Mouse (Mus musculus) embryo, embryonic 11.5 days (tissue): ENCODE measurements around the gene Gpx5.

Experiments
- DNase-seq: peaks from one replicate; pipeline ENCODE4 v3.0.0-alpha.2; 2012; ENCODE audit warnings: low read depth, low spot score

Gene Gpx5

GRCm38 (mm10) chr13:21292631-21293030, at the start of gene Gpx5:
Gpx5 (minus strand) TSS chr13:21292731.
- DNase-seq, result no peak

DNA sequence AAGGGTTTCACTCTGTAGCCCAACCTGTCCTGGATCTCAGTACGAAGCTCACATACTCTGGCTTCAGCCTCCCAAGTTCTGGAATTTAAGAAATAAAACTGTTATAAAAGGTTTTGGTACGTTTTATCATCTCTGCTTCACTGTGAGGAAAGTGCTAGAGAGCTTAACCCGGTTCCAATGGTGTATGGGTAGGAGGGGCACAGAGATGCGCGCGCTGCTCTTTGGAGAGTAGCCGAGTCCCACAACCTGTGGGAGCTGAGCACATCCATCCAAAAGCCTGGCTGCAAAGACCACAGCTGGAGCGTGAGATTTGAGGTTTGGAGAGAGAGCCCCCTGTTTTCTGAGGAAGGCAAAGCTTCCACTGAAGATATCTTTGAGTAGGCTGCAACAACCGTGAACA, 34.9 kb upstream of the Gpx5 start:
- no peak for DNase-seq

DNA sequence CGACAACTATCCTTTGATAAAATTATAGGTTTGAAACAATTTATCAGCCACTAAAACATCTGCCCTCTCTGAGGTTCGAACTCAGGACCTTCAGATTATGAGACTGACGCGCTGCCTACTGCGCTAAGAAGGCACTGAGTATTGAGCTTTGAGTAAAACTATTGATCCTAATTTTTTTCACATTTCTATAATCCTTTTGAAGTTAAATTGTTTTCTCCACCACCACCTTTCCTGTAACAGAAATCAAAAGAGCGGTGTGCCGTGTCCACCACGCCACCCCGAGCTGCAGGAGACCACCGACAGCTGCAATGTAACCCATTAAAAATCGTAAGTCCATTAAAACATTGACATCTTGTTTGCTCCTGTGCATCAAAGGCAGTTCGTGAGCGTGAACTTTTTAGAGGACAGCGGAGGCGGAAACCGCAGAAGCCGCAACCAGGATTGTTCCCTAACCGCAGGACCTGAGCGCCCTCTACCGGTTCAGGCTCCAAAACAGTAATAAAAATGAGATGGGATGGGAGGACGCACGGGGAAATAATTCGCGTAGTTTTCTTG, 34.2 kb upstream of the Gpx5 start:
- DNase-seq, result peak; percentile 84

DNA sequence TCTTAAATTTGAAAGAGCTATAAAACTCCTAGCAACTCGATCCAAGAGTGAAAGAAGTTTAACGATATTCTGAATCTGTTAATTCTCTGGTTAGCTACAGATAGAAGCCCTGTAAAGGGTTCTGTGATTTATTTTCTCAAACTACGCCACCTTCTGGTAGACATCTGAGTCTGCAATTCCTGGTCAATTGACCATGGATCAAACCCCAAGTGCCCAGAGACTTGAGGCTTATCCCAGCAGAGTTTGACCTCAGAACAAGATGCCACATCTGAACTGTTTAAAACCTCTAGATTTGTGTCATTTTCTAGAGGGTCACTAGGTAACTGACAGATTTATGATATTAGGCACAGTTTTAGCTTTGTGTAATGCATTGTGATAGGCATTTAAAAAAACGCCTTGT, 33.7 kb upstream of the Gpx5 start:
- no peak for DNase-seq

GRCm38 (mm10) chr13:21323405-21323804, 30.9 kb upstream of the Gpx5 start:
- no peak for DNase-seq

DNA sequence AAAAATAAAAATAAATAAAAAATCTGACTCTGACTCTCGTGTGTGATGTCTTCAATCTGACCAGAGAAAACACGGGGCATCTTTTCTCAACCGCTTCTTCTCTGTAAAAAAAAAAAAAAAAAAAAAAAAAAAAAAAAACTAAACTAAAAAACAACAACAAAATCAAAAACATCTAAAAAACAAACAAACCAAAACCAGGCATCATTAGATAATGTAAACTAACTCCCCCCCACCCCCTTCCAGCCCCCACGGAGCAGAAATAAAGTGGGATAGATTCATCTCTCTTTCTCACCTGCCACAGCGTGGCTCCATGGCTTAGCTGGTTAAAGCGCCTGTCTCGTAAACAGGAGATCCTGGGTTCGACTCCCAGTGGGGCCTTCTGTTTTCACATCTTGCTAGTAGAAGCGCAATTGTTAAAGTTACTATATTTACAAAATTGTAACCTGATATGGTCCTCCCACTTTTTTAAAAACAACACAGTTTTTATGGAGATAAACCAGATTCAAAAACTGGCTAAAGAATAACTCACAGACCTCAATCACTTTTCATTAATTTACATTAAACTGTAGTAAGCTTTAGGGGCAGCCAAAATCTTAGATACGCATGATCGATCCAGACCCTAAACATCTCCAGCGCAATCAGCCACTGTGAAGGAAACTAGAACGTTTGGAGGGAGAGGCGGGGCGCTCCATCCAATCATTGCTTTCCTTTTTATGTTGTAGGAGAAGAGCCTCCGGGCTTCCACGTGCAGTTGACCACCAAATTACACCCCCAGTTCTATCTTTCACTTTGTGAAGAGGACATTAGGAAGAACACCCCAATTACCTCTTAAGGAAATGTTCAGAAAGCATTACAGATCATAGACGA, 30.2 kb upstream of the Gpx5 start:
- no peak for DNase-seq

DNA sequence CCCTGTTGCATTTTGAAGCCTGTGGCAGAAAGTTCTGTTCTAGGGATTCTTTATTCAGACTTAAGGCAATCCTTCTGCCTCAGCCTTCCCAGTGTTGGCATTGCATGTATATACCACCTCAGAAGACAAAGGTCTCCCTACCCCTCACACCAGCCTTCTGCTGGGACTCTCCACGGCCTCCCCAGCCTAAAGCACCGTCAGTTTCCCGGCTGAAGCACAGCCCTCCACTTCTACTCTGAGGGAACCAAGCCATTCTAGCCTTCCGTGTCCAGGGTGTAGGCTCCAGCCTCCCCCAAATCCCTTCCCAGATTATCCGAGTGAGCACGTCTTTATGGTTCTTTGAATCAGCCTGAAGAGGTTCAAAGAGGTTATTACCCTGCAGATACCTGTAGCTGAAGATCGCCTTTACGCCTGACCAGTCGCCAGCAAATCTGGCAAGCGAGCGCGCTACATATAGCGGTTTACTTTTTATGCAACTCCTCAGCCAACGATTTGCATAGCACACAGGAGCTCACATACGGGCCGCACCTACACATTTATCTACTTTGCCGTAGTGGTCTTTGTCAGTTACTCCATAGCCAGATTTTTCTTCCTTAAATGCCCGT, 29.5 kb upstream of the Gpx5 start:
- no peak for DNase-seq

GRCm38 (mm10) chr13:21320262-21320661, 27.7 kb upstream of the Gpx5 start:
- no peak for DNase-seq

GRCm38 (mm10) chr13:21313903-21314302, 21.4 kb upstream of the Gpx5 start:
- DNase-seq, result no peak

- no peak for DNase-seq
Measured at GRCm38 (mm10) chr13:21312854-21313253, 20.3 kb upstream of the Gpx5 start.

DNA sequence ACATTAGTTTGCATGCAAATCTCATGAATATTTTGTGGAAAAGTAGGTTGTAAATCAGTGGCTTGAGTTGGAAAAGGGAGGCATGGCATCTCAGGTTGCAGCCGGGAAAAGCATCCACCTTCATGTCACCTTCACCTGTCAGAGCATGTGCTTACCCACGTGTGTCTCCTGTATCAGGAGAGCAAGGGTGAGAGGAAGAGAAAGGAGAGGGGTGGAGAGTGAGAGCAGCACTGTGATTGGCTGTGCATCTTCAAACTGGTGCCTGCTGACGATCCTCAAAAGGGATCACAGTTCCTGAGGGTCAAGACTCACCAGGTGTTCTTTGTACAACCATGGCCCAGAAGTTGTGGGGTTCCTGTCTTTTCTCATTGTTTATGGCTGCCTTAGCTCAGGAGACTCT, 19.4 kb upstream of the Gpx5 start, which contains the start of gene Gpx6:
Gpx6 (plus strand) TSS at position 200 of the 400 bp plus-strand sequence.
- no peak for DNase-seq

- DNase-seq, result no peak
Measured at GRCm38 (mm10) chr13:21309788-21310187, 17.3 kb upstream of the Gpx5 start.

- no peak for DNase-seq
Measured at GRCm38 (mm10) chr13:21304483-21305066, 12.0 kb upstream of the Gpx5 start.

GRCm38 (mm10) chr13:21298557-21298956, 6.0 kb upstream of the Gpx5 start:
- no peak for DNase-seq

GRCm38 (mm10) chr13:21279559-21279958, 13.0 kb downstream of the Gpx5 start:
- peak; percentile 77 for DNase-seq

- no peak for DNase-seq
Measured at GRCm38 (mm10) chr13:21279076-21279475, 13.5 kb downstream of the Gpx5 start.

DNA sequence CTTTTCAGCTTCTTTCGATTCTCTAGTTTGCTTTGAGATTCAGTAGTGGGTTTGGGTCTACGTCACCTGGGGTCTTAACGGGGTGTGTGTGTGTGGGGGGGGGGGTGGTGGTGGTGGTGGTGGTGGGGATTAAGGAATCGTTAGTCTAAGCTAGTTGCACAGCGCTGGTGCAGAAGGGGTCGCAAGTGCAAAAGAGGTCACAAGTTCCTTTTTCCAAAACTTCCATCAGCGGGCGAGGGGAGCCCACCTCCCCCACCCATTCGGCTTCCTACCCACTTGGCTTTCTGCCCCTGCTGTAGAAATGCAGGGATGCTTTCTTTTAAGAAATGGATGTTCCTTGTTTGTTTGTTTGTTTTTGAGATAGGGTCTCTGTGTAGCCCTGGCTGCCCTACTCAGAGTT, 16.0 kb downstream of the Gpx5 start:
- no peak for DNase-seq

DNA sequence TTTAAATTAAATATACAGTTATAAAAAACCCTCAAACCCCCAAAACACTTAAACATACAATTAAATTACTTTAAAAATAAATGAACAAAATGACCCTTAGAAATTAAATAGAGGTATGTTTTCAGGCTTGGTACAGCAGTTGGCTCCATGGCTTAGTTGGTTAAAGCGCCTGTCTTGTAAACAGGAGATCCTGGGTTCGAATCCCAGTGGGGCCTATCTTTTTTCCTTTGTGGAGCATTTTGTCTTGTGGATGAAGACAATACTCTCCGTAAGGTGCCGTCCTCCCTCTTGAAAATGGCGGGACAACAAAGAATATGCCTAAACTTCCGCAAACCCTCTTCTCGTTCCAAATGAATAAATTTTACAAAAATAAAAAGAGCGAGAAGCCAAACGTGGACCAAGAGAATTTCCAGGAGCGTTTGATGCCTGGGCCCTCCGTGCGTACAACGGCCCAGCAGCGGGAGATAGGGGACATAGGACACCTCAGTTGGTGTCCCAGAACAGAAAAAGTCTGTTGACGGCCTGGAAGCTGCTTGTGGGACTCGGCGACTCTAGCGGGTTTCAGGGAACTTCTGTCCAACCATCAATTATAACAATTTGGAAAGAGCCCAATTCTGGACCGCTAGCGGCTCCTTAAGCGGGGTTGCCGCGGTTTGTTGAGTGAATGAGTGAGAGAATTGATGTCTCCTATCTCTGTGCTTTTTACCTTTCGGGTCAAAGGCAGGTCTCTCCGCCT, 16.5 kb downstream of the Gpx5 start:
- DNase-seq, result peak; percentile 86

DNA sequence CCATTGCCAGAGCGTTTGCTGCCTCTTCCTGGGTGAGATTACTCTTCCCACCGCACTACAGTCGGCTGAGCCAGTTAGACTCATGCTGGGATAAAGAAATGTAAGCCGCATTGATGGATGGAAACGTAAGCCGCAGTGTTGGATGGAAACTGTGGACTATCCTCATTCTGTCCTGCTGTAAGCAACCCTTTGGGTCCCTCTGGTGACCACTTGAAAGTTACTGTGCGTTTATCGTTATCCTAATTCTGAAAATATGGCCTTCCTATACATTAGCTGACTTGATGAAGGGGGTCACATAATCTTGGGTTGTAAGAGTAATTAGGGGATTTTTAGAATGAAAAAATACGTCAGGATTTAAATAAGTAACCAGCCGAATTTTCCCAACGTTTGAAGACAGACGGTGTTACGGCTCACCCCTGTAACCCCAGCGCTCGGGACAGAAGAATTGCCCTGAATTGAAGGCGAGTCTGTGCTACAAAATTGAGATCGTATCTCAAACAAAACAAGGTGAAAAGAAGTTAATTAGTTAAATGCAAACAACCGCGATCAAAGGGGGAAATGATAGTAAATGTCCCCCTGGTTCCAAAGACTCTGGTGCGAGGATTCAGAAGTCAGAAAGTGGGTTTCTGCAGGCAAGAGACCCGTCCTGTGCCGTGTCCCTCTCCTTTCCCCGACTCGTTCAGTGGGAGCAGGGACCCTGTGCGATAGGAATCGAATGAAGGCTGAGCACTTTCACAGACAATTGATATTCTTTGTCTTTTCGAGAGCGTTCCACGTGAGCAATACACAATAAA, 17.3 kb downstream of the Gpx5 start:
- DNase-seq, result no peak

GRCm38 (mm10) chr13:21268262-21268661, 24.3 kb downstream of the Gpx5 start:
- no peak for DNase-seq

DNA sequence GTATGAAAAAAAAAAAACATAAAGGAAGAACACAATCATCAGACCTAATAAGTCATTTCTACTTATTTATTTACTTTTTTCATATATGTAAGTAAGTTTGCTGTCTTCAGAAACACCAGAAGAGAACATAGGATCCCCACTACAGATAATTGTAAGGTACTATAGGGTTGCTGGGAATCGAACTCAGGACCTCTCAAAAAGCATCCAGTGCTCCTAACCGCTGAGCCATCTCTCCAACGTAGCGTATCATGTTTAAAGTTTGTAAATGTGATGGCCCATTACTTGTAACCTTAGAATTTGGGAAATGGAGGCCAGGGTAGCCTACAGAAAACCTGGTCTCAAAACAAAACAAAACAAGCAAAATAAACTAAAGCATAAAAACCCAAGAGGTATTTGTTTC, 25.0 kb downstream of the Gpx5 start:
- no peak for DNase-seq
